Mouse (Mus musculus) ES-Bruce4 (cell line): ENCODE measurements around the gene Myof. TPM values are rescaled to one million over a fixed set of nuclear protein-coding genes. Genes with fewer than 3 reads are reported as not detected.

Source experiments
- H3K27ac ChIP-seq: 2 replicates; pipeline ENCODE4 v1.5.1; 2012; ENCODE audit warnings: low read length, inconsistent platforms; ENCODE audit not compliant: insufficient read depth
- H3K27me3 ChIP-seq: 2 replicates; pipeline ENCODE4 v1.6.1; 2012; ENCODE audit warnings: mild to moderate bottlenecking, low read length, inconsistent platforms; ENCODE audit not compliant: control insufficient read depth, poor library complexity, insufficient read depth, severe bottlenecking
- H3K36me3 ChIP-seq: 2 replicates; pipeline ENCODE4 v1.6.1; 2012; ENCODE audit warnings: inconsistent platforms, mild to moderate bottlenecking, low read length, moderate library complexity; ENCODE audit not compliant: control insufficient read depth, poor library complexity, insufficient read depth, severe bottlenecking
- H3K4me1 ChIP-seq: one replicate; pipeline ENCODE4 v1.8.1; 2011; ENCODE audit warnings: low read length; ENCODE audit not compliant: control insufficient read depth, insufficient read depth
- H3K4me3 ChIP-seq: 2 replicates; pipeline ENCODE4 v1.5.1; 2011; ENCODE audit warnings: low read depth, mild to moderate bottlenecking, low read length
- H3K9ac ChIP-seq: 2 replicates; pipeline ENCODE4 v1.6.1; 2012; ENCODE audit warnings: low read depth, mild to moderate bottlenecking, inconsistent platforms; ENCODE audit not compliant: poor library complexity, severe bottlenecking
- H3K9me3 ChIP-seq: replicated peaks from 2 replicates; pipeline ENCODE4 v1.6.1; 2012; ENCODE audit warnings: mild to moderate bottlenecking, low read length, inconsistent platforms; ENCODE audit not compliant: control insufficient read depth, poor library complexity, insufficient read depth, severe bottlenecking
- CTCF ChIP-seq: IDR thresholded peaks from one replicate; pipeline ENCODE4 v1.8.1; 2011; ENCODE audit warnings: low read depth, low read length
- EP300 ChIP-seq: IDR thresholded peaks from 2 replicates; pipeline ENCODE4 v1.6.1; 2011; ENCODE audit warnings: low read depth, low read length; ENCODE audit not compliant: insufficient read depth
- POLR2A ChIP-seq: IDR thresholded peaks from one replicate; pipeline ENCODE4 v1.8.1; 2011; ENCODE audit warnings: low read length; ENCODE audit not compliant: insufficient read depth
- polyA plus RNA-seq: library from polyadenylated mRNA; stranded (reverse); fragments of >200 nt; gene quantifications from 2 replicates; pipeline ENCODE4 v1.2.4, GENCODE M21; 2011; ENCODE audit warnings: low read depth; ENCODE audit not compliant: missing spikeins, insufficient read depth, insufficient read length

Myof gene
- polyA plus RNA-seq, 1 experiment: 23.1 TPM

- Histone ChIP-seq H3K4me1 (no peaks in the 10 kb centered on the region), H3K36me3 (no peaks in the 10 kb centered on the region), H3K9me3 (no peaks in the 10 kb centered on the region), H3K9ac (no peak overlapping the region), H3K4me3 (no peak overlapping the region), H3K27ac (no peak overlapping the region), H3K27me3 (no peaks in the 10 kb centered on the region)
- TF ChIP-seq CTCF: no peak
- TF ChIP-seq POLR2A: no peak
- TF ChIP-seq EP300: no peak
Measured at GRCm38 (mm10) chr19:37991399-37992183, 51.8 kb downstream of the Myof start.

- no peak overlapping the region for H3K9ac ChIP-seq
- H3K27me3 ChIP-seq: no peaks in the 10 kb centered on the region
- no peaks in the 10 kb centered on the region for H3K9me3 ChIP-seq
- H3K27ac ChIP-seq: no peak overlapping the region
- TF ChIP-seq CTCF: no peak
- TF ChIP-seq EP300: no peak
- no peak for TF ChIP-seq POLR2A
- no peaks in the 10 kb centered on the region for H3K36me3 ChIP-seq
- H3K4me1 ChIP-seq: no peaks in the 10 kb centered on the region
- H3K4me3 ChIP-seq: no peak overlapping the region
Measured at GRCm38 (mm10) chr19:37989971-37990370, 53.4 kb downstream of the Myof start.

- Histone ChIP-seq H3K36me3 (no peaks in the 10 kb centered on the region), H3K9me3 (no peaks in the 10 kb centered on the region), H3K27ac (no peak overlapping the region), H3K27me3 (no peaks in the 10 kb centered on the region), H3K9ac (no peak overlapping the region), H3K4me3 (no peak overlapping the region), H3K4me1 (no peaks in the 10 kb centered on the region)
- no peak for TF ChIP-seq CTCF
- TF ChIP-seq EP300: no peak
- TF ChIP-seq POLR2A: no peak
Measured at GRCm38 (mm10) chr19:37988156-37988555, 55.2 kb downstream of the Myof start.

- TF ChIP-seq CTCF: no peak
- TF ChIP-seq EP300: no peak
- TF ChIP-seq POLR2A: no peak
Measured at GRCm38 (mm10) chr19:37985730-37986129, 57.6 kb downstream of the Myof start.

GRCm38 (mm10) chr19:37975951-37976350 lies 67.4 kb downstream of the Myof start:
- no peaks in the 10 kb centered on the region for H3K9me3 ChIP-seq
- TF ChIP-seq EP300 (no peak), POLR2A (no peak), CTCF (no peak)

More at GRCm38 (mm10) chr19:37985730-37986129, 57.6 kb downstream of the Myof start:
- no peak overlapping the region for H3K27ac ChIP-seq
- no peaks in the 10 kb centered on the region for H3K4me1 ChIP-seq
- H3K9me3 ChIP-seq: no peaks in the 10 kb centered on the region
- no peaks in the 10 kb centered on the region for H3K36me3 ChIP-seq
- H3K4me3 ChIP-seq: no peak overlapping the region
- H3K9ac ChIP-seq: no peak overlapping the region
- H3K27me3 ChIP-seq: no peaks in the 10 kb centered on the region

GRCm38 (mm10) chr19:37970571-37970970 lies 72.8 kb downstream of the Myof start:
- Histone ChIP-seq H3K27me3 (no peaks in the 10 kb centered on the region), H3K27ac (no peak overlapping the region), H3K4me1 (no peaks in the 10 kb centered on the region), H3K9ac (no peak overlapping the region), H3K9me3 (no peaks in the 10 kb centered on the region), H3K36me3 (no peaks in the 10 kb centered on the region), H3K4me3 (no peak overlapping the region)
- TF ChIP-seq CTCF (no peak), POLR2A (no peak), EP300 (no peak)

More at GRCm38 (mm10) chr19:37975951-37976350, 67.4 kb downstream of the Myof start:
- no peaks in the 10 kb centered on the region for H3K27me3 ChIP-seq
- no peaks in the 10 kb centered on the region for H3K4me1 ChIP-seq
- no peak overlapping the region for H3K4me3 ChIP-seq
- H3K27ac ChIP-seq: no peak overlapping the region
- H3K9ac ChIP-seq: no peak overlapping the region
- no peaks in the 10 kb centered on the region for H3K36me3 ChIP-seq
